Mouse (Mus musculus) thymus, postnatal 10 days (tissue): ENCODE measurements around the gene Retreg2.

ENCODE experiments used
- DNase-seq, 2 experiments: peaks; one replicate each; pipeline ENCODE4 v3.0.0; 2021; ENCODE audit warnings: low spot score in 2 of 2

Retreg2 gene

DNA sequence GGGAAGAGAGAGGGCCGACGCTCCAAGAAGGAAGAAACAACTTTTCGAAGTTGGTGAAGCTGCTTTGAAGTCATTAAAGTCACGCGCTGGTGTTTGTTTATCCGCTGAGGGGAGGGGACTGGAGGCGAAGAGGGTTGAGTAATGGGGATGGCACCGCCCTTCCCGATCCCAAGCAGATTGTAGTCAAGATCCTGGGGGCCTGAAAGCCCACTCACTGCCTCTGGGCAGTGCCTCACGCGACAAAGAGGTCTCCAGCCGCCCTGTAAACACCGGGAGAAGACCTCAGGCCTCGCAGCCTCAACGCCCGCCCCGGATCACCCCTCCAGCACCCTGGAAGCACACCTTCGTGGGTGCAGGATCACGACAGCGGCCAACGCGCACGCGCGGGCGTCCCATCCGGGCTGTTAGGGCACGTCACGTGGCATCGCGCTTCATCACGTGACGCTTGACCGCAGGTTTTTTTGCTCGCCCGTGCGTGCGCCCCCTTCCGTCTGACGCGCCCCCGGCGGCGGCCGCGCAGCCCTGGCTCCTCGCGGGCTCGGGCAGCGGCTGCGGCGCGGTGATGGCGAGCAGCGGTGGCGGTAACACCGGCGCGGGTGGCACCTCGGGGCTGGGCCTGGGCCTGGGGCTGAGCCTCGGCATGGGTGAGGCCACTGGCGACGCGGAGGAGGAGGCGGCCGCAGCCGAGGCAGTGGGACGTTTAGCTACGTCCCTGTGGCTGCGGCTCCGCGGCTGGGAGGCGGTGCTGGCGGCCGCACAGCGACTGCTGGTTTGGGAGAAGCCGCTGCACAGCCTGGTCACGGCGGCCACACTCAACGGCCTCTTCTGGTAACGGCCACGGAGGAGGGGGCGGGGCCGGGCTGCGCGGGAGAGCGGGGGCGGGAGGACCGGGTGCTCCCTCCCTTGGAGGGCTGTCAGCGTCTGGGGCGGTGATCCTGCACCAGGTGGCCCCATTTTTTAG is at the start of gene Retreg2, which contains the start of gene Cnppd1:
Gene Retreg2, plus strand, starts transcription at position 478 of the 961 bp plus-strand sequence.
Gene Cnppd1, minus strand, starts transcription at position 411 of the 961 bp plus-strand sequence.
- peak; percentile 96 to 98 for DNase-seq

DNA sequence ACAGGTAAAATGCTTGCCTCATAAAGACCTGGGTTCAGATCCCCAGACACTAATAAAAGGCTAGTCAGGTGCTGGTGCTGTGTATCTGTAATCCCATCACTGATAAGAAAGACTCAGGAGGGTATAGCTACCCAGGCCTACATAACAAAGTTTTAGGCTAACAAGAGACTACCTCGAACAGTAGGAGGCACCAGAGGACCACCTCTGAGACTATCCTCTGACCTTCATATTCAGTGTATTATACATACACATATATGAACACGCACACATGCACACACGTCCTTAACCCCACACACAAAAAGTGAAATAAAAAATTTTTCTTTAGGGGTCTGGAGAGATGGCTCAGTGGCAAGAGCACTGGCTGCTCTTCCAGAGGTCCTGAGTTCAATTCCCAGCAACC is 20.4 kb upstream of the Retreg2 start:
- peak in 1 of 2 experiments; percentile 38 for DNase-seq

DNA sequence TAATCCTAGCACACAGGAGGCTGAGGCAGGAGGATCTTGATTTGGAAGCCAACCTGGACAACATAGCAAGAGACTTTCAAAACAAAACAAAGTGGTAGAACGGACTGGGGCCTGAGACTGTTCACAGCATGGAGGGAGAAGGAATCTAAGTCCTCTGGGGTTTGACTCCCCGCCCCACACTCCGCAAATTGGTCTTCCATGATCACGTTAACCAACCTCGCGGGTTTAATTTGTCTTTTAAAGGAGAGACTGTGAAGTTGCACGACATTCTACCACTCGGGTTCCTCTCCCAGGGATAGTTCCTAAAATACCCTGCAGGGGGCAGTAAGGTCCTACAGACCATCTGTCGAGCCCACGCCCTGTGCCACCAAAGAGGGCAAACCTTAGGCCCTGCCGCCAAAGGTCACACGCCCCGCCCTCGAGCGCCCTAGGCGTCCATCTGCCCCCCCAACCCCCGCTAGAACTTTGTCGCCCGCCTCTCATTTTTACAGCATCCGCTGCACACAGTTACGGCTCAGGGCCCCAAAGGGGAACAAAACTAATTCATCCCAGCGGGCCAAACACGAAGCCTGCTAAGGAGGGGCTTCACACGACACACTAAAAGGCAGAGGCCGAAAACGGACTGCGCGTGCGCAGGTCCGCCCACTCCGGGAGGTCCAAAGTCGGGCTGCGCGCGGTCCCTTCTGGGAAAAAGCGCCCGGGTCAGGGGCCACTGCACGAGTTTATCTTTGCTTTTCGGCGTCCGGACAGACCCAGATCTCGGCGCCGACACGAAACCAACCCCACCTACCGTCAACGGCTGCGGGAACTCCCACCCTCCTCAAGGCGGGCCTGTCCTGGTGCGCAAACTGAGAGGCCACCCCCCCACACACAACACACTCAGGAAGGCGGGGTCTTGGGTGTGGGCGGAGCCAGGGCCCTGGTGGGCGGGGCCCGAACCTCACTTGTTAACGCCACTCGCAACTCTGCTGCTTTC is 17.9 kb upstream of the Retreg2 start, which contains the start of gene Nhej1:
Gene Nhej1, minus strand, starts transcription at position 855 of the 976 bp plus-strand sequence.
- peak; percentile 94 for DNase-seq

DNA sequence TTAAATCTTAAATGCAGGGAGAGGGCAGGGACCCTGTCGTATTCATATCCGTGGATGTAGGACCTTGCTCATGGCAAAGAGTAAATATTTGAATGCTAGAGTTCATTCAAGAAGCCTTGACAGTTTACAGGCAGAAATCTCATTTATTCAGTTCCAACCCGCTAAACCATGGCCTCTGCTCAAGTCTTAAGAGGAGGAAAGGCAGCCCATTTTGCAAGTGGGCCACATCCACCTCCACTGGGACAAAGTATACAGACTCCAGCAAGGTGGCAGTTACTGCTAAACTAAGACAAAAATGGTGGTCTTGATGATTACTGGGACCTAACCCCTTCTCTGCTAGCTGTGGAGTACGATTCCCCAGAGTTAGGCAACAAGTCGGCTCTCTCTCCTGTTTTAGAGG is 17.2 kb upstream of the Retreg2 start:
- no peak for DNase-seq

DNA sequence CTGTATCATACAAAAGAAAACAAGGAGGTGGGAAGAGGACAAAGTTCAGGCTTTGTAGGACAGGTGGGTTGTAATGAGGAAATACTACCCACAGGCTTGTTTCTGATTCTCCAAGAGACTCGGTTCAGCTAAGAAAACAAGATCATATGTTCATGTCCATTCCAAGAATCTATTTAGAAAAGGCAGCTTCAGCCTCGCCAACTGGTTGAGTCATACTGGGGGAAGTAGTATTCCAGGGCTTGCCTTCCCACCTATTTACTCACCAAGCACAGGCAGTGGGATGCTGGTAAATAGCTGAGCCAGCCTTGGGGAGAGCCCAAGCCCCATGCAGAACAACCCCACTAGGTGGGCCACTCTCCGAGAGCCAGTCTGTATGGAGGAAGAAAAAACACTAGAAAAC is 13.9 kb upstream of the Retreg2 start:
- DNase-seq = no peak

DNA sequence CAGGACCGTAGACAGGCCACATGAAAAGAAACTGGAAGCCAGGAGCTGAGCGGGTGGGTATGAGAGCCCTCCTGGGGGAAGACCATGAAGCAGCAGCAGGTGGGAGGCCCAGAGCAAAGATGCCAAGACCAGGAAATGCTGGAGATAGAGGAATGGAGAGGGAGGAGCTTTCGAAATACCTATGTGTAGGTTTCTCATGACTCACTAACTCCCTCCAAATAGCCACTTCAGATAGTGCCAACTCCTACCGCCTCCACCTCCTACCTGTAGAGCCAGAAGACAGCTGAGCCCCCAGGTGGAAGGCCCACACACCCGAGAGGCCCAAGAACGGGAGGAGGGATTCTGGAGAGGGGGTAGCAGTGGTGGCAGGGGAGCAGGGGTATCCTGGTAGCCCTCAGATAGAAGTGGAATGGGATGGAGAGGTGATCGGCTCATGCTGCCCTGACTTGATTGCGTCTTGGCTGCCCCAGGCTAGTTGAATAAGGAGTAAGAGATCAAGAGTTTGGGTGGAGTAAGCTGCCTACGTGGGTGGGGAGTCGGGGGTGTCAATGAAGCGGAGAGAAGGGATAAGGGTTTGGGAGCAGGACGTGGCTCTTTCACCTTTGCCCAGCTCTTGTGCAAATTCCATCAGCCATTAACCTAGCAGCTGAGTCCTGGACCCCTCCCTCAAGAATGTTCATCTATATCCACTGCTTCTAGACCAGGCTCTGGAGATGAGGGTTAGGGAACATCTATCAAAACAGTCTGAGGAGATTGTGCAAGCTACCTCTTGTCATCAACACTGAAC is 9.0 kb upstream of the Retreg2 start, which contains the start of gene Slc23a3:
Gene Slc23a3, minus strand, starts transcription at position 470 of the 787 bp plus-strand sequence.
- no peak for DNase-seq

DNA sequence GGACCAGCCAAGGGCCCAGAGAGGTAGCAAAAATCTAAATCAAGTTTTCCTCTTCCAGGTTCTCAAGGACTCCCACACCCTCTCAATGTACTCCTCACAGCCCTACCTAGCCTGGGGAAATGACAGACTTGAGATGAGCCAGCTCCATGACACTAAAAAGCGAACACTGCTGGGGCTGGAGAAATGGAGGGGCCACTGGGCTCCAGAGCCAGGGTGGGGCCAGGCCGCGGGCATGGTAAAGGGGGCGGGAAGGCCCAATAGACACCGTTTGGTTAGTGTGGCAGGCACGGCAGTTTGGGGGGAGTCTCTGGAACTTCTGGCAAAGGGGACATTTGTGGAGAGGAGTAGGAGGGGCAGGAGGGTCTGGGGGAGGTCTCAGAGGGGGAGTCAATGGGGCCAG is 6.3 kb upstream of the Retreg2 start:
- no peak for DNase-seq

DNA sequence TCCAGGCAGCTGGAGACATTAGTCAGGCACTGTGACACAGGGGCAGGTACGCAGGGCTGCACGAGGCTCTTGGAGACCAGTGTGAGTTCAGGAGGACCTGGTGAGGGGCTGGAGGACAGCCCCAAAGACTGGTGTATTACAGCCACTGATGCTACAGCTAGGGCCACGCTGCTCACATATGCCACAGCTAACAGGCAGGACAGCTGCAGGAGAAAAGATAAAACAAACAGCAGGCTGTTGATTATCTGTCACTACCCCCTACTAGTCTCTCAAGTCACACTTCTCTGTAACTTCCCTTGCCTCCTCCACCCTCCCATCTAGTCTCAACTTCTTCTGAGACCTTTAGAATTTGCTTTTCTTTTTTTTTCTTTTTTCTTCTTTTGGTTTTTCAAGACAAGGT is 5.8 kb upstream of the Retreg2 start:
- no peak for DNase-seq

DNA sequence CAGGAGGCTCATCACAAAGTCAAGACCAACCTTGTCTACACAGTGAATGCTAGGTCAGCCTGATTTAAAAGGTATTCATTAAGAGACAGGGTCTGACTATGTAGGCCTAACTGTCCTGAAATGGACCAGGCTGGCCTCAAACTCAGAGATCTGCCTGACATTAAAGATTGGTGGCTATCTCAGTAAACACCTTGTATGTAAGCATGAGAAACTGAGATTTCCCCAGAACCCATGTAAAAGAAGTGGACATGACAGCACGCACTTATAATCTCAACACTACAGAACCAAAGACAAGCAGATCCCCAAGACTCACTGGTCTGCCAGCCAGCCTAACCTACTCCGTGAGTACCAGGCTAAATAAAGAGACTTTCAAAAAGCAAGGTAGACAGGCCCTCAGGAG is 4.1 kb upstream of the Retreg2 start:
- no peak for DNase-seq

DNA sequence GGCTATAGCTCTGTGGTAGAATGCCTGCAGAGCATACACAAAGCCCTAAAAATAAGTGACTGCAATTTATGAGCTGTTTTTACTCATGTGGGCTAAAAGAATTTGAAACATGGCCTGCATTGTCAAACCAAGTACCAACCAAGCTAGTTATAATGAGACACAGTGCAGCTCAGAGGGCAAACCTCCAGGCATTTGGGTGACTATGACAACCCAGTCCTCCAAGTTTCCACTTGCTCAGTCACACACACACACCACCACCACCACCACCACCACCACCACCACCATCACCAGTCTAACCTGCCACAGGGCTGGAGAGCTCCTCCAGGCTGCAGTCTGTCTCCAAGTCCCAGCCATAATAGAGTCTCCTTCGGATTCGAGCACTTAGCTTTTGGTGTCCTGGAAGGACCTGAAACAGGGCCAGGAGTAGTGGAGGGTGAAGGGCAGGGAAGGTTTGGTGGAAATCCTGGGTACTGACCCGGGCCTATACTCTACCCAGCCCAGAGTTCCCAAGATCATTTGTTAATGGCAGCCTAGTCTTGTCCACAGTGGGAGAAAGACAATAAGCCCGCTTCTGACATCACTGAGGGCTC is 1.9 kb upstream of the Retreg2 start:
- DNase-seq = no peak

DNA sequence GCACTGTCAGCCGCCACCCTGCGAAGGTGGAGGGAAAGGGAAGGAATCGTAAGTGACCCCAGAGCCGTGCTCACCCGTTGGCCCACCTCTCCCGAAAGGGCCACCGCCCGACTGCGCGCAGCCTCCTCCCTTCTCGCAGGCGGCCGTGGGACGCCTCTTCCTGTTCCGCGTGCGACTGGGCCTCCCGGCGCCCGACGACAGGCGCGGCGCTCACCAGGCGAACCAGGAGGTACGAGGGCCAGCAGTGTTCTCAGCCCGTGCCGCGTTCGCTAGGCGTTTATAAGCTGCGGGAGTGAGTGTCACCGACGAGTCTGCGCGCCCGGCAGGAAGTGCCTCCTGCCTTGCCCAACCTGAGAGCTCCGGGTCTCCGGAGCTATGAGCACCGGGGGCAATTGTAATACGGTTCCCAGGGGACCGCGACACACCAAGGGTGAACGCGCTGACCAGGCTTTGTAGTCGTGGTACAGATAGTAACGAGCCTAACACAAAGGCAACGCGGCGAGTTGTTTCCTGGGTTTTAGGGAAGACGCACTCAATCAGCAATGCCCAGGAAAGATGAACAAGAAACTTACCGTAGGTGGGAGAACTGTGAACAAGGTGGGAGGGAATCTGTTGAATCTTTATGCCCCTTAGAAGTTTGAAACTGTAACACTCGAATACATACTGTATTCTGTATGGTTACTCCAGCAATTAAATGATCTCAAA is 940 bp upstream of the Retreg2 start:
- peak; percentile 65 to 68 for DNase-seq

DNA sequence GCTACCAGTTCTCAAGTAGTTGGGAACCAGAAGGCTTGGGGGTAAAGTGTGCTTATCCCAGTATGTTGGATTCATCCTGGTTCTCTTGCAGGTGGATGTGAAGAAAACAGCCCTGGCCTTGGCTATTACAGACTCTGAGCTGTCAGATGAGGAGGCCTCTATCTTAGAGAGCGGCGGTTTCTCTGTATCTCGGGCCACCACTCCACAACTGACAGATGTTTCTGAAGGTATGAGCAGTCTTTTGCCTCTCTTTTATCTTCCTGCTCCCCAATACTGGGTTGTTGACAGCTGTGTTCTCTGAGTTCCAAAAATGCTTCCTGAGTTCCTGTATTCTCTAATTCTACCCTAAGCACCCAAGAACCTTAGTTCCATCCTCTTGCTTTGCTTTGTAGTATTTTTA is 3.0 kb downstream of the Retreg2 start:
- DNase-seq = no peak

DNA sequence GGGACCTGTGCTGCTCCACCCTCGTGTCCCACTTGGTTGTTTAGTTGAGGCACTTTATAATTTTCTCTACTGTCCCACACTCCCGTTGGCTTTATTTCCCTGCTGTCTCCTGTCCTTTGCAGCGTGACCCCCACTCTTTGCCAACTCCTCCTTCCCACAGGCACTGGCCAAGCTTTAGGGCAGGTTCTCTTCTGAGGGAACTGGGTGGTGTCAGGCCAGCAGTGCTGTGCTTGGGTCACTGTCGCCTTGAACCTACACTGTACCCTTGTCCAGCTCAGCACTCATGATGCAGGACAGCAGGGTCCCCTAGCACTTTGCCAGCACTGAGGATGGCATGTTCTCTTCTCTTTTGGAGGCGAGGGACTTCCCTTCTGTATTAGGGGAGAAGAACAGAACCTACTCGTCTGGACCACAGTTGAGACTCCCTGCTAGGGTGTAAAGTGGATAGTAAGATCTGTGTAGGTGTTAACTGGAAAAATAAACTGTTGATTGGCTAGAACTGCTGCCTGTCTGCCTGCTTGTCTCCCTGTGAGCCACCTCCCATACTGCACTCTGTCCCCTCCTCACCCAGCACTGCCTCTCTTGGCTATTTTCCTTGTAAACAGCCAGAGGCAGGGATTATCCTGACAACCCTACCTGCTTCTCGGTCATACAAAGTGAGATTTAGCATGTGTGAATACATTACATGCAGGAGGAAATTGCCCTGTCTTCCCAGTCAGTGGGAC is 5.0 kb downstream of the Retreg2 start:
- DNase-seq = no peak

DNA sequence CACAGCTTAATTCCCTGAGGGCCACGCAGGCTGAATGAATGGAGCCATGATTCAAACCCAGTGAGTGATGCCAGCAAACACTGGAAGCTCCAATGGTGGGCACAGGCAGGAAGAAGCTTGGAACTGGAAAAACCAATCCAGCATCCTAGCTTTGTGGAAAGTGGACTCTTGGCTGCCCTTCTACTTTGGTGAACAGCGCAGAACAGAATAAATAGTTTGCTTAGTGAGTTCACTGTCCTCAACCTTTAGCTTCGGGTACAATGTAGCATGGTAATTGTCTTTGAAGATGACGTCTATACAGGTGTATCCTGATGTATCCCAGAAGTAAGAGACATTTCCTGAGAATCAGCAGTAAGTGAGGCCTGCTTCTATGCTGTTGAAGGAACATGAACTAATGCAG is 6.1 kb downstream of the Retreg2 start:
- DNase-seq = no peak

DNA sequence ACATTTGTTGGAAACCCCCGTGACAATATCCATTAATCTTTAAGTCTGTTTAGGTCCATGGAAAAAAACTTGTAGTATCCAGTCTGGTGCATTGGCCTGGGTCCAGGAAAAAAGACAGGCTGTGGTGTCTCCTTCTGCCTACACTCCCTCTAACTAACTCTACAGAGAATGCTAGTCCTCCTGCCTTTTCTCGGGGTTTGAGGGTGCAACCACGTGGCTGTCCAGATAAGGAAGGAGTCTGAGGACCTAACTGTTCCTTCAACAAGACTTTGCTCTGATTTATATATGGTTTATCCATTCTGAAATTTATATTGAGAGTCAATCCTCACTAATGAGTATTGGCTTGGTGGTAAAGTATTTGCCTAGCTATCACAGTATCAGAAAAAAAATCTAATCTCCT is 13.3 kb downstream of the Retreg2 start:
- no peak for DNase-seq

DNA sequence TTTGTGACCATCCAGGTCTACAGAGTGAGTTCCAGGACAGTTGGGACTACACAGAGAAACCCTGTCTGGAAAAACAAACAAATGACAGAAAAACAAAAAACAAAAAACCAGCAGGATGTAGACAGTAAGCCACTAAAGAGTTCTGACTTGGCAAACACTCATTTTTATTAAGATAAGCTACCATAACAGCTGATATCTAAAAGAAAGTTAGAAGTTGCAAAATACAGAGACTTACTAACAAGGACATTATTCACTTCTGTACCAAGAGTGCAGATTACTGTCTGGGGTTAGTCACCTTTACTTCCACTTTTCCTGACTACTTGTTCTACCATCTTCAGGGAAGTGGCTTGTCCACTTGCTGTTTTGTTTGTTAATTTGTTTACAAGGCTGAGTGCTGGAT is 16.4 kb downstream of the Retreg2 start:
- DNase-seq = no peak

DNA sequence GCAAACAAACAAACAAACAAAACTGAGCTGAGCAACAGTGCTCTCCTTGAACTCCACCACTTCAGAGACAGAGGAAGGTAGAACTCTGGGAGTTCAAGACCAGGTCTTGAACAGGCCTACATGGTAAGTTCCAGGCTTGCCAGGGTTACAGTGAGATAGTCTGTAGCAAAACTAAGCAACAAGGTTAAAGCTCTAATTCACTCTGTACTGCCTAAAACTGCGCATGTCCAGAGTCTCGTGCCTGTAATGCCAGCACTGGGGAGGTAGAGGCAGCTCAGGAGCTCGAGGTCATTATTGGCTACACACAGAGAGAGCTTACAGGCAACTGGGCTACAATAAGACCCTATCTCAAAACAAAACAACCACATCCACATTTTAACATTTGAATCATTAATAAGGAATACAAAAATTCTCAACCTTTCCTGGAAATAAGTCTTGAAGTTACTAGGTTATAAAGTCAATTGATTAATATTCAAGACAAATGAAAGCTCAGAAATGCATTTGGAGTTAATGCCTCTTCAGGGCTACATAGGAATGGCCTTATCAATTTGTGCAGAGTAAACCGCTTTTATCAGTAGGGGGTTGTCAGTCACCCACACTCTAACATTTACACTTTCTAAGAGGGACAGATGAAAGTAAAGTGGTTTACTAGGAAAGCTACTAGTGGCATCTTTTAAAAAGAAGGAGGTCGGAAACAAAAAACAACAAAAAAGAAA is 17.1 kb downstream of the Retreg2 start:
- no peak for DNase-seq

DNA sequence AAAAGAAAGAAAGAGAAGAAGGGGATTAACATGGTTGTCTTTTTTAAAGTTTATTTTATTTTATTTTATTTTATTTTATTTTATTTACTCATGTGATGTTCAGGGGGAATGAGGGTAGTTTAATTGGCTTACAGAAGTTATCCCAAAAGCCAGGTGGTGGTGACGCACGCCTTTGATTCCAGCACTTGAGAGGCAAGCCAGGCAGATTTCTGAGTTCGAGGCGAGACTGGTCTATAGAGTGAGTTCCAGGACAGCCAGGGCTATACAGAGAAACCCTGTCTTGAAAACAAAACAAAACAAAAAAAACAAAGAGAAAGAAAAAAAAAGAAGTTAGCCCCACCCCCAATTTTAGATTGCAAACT is 17.7 kb downstream of the Retreg2 start:
- DNase-seq = no peak

DNA sequence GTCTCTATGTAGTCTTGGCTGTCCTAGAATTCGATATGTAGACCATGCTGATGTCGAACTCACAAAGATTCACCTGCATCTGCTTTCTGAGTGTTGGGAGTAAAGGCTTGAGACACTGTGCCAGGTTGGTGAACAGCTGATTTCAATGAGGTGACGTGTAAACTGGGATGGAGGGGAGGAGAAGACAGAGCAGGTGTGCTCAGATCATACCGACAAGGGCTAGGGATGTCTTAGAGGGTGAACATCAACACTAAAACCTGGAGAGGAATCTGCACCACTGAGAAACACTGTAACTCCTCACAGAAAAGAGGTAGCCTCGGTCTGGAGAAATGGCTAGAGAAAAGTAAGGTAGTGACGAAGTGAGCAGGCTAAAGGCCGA is 25.5 kb downstream of the Retreg2 start:
- no peak for DNase-seq
